Mouse (Mus musculus) sigmoid colon, adult 10 weeks (tissue): ENCODE results near the gene Zcrb1. TPM values are rescaled to one million over a fixed set of nuclear protein-coding genes. Genes with fewer than 3 reads are reported as not detected.

ENCODE experiments used
- polyA plus RNA-seq: library from polyadenylated mRNA; stranded (reverse); fragments of 350-450 nt; fragmentation: Illumina TruSeq; extraction: RNeasy Lipid Tissue Mini Kit (QIAGEN cat#74804); gene quantifications from one replicate; pipeline ENCODE4 v1.2.3, GENCODE M21; 2014; ENCODE audit warnings: low read depth, low replicate concordance

Zcrb1 gene
- polyA plus RNA-seq = 282 TPM

DNA sequence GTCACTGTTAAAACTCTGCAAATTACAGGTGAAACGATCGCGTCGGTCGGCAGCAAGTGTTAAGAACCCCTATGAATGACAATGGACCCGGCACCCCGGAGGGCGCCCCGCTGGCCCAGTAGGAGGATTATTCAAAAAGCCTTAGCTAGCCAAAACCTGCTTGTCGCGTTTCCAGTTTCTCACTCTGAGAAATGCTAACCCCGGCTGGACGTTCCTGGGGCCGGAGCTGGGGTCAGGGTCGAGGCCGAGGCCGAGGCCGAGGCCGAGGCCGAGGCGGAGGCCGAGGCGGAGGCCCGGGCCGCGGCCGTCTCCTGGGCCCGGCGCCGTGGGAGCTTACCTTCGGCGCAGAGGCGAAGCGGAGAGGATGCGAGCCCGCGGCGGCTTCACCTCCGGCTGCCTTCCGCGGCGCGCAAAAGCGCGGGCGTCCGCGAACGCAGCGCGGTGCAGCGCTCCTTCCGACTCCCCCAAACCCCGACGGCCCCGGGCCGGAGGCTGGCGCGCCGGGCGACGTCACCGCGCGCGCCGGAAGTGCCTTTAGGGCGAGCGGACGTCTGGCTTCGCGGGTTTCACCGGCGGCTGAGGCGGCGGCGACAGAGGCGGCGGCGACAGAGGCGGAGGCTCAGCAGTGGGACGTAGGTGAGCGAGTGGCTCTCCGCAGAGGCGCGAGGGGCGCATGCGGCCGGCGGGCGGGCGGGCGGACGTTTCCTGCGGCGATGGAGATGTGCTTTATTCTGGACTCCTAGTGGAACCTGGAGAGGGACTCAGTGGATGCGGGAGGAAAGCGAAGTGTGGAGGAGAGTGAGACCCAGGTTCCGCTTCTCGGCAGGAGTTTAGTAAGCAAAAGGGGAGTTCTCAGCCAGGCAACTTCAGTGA, at the start of gene Zcrb1, which contains the start of gene Pphln1:
TSS of gene Zcrb1 (minus strand) at position 509 of the 873 bp plus-strand sequence.
TSS of gene Pphln1 (plus strand) at position 525 of the 873 bp plus-strand sequence.

DNA sequence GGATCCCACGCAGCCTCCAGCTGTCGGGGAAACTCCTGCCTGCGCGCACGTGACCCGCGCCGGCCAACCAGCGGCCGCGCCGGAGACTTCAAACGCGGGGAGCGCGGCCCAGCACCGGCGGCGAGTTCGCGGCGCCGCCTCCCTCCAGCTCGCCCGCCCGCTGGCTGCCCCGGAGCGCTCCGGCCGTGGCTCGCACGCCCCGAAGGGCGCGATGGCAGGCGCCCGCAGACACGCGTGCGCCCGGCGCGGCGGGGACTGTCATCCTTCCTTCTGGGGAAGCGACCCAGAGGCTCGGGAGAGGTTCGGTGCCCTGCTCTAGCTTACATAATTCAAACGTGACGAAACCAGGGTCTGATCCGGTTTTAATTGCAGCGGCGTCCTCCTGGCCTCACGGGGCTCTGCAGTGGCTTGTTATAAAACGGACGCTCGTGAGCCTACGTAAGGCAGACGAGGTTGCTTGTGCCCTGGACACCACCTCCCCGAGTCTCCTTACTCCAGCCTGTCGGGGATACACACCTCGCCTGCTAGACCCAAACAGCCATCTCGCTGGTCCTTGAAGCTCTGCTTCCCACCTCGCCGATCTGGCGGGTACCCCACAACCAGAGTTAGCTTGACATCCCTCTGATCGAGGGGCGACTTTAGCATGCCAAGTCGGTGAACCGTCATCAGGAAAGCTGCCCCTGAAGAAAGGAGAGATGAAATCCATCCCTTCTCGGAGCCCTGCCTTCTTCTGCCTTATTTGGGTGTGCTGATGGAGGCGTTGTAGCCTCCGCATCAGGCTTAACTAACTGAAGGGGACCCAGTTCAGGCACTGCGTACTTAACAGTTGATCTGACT, 61.0 kb downstream of the Zcrb1 start, which contains the start of gene Yaf2:
TSS of gene Yaf2 (minus strand) at position 11 of the 837 bp plus-strand sequence.

Other genes with a start within 250 kb of the Zcrb1 start
- 46.7 TPM for gene Gxylt1, start 123.2 kb downstream of the Zcrb1 start, polyA plus RNA-seq
- 51.0 TPM for gene Yaf2, start 61.4 kb downstream of the Zcrb1 start, polyA plus RNA-seq
- gene Pphln1, start within 50 bp of the Zcrb1 start, polyA plus RNA-seq = 31.8 TPM
- gene Prickle1, start 197.6 kb upstream of the Zcrb1 start, polyA plus RNA-seq = 6.9 TPM